ENCODE assay signal across 9 mouse cellular contexts in genomic region chr16:18406293-18406692, GRCm38 (mm10). TPM values are rescaled to one million over a fixed set of nuclear protein-coding genes. Genes with fewer than 3 reads are reported as not detected.
A peak's percentile ranks its signal among the peaks of the same experiment; 100 is the strongest.
DNase-seq lines count a peak whose midpoint lies in the region; ATAC-seq lines count a peak whose summit lies in the region.
"Had no signal": no experiment of that assay in that cellular context is flagged by ENCODE, and none has a peak within 500 bp of the region (broad histone marks: within the 10 kb centered on the region; RNA-seq: fewer than 3 reads in every experiment).

No protein-coding gene starts in this region.

- WGBS in forebrain, embryonic 13.5 days, result 12% methylated on average over 2 of the region's 2 CpGs
- WGBS in hindbrain, embryonic 16.5 days, result 0% methylated on average over 2 of the region's 2 CpGs
- WGBS in liver, embryonic 11.5 days, result 12% methylated on average over 2 of the region's 2 CpGs
- 9% methylated on average over 2 of the region's 2 CpGs for WGBS in midbrain, embryonic 16.5 days

- H3K9ac ChIP-seq in forebrain, embryonic 13.5 days, result no peak overlapping the region
- no peak overlapping the region for H3K9ac ChIP-seq in hindbrain, embryonic 16.5 days (ENCODE audit: low read depth, low read length)
- no peak overlapping the region for H3K9ac ChIP-seq in liver, embryonic 11.5 days (ENCODE audit: low read depth, low read length)
- no peak overlapping the region for H3K9ac ChIP-seq in midbrain, embryonic 16.5 days (ENCODE audit: low read depth, low read length)
- H3K9ac ChIP-seq: embryonic facial prominence, embryonic 15.5 days had no signal

- H3K4me3 ChIP-seq in forebrain, embryonic 13.5 days, result no peak overlapping the region
- H3K4me3 ChIP-seq in hindbrain, embryonic 16.5 days (ENCODE audit: low read length), result no peak overlapping the region
- H3K4me3 ChIP-seq in liver, embryonic 11.5 days (ENCODE audit: low read depth, low read length), result no peak overlapping the region
- no peak overlapping the region for H3K4me3 ChIP-seq in midbrain, embryonic 16.5 days (ENCODE audit: low read depth, low read length)
- H3K4me3 ChIP-seq: embryonic facial prominence, embryonic 15.5 days had no signal

- no peaks in the 10 kb centered on the region for H3K9me3 ChIP-seq in forebrain, embryonic 13.5 days (replicated peaks)
- no peaks in the 10 kb centered on the region for H3K9me3 ChIP-seq in hindbrain, embryonic 16.5 days (ENCODE audit: control insufficient read depth, low read length)
- H3K9me3 ChIP-seq in liver, embryonic 11.5 days (ENCODE audit: control insufficient read depth, low read length), result no peaks in the 10 kb centered on the region
- no peaks in the 10 kb centered on the region for H3K9me3 ChIP-seq in midbrain, embryonic 16.5 days (replicated peaks; ENCODE audit: control insufficient read depth, low read length, poor library complexity, severe bottlenecking)
- H3K9me3 ChIP-seq: embryonic facial prominence, embryonic 15.5 days had no signal

- no peak overlapping the region for H3K27ac ChIP-seq in forebrain, embryonic 13.5 days
- no peak overlapping the region for H3K27ac ChIP-seq in hindbrain, embryonic 16.5 days (ENCODE audit: low read depth, low read length)
- H3K27ac ChIP-seq in liver, embryonic 11.5 days (ENCODE audit: low read depth, low read length), result no peak overlapping the region
- peak overlapping the region; percentile 56; the same call in 1 of the 2 replicates for H3K27ac ChIP-seq in midbrain, embryonic 16.5 days (ENCODE audit: low read length)

- H3K4me2 ChIP-seq in forebrain, embryonic 13.5 days, result no peak overlapping the region
- no peak overlapping the region for H3K4me2 ChIP-seq in hindbrain, embryonic 16.5 days (ENCODE audit: low read length)
- no peak overlapping the region for H3K4me2 ChIP-seq in liver, embryonic 11.5 days
- no peak overlapping the region for H3K4me2 ChIP-seq in midbrain, embryonic 16.5 days (ENCODE audit: low read length)
- H3K4me2 ChIP-seq: embryonic facial prominence, embryonic 15.5 days had no signal

- H3K4me1 ChIP-seq in forebrain, embryonic 13.5 days, result peaks cover 34% of the 10 kb centered on the region
- peaks cover 18% of the 10 kb centered on the region for H3K4me1 ChIP-seq in hindbrain, embryonic 16.5 days (ENCODE audit: control insufficient read depth, insufficient read depth, low read depth, low read length)
- peaks cover 11% of the 10 kb centered on the region for H3K4me1 ChIP-seq in liver, embryonic 11.5 days (replicated peaks; ENCODE audit: control insufficient read depth, insufficient read depth, low read length)
- peaks cover 10% of the 10 kb centered on the region for H3K4me1 ChIP-seq in midbrain, embryonic 16.5 days (ENCODE audit: control insufficient read depth, insufficient read depth, low read length)

- peak; percentile 60 for ATAC-seq in forebrain, embryonic 13.5 days
- ATAC-seq in hindbrain, embryonic 16.5 days, result peak; percentile 41; the same call in 1 of the 2 replicates
- ATAC-seq in liver, embryonic 11.5 days (replicated peaks; ENCODE audit: low FRiP score), result peak; percentile 79
- peak; percentile 22; the same call in 1 of the 2 replicates for ATAC-seq in midbrain, embryonic 16.5 days
- ATAC-seq in activated CD4-positive, CD25-positive, alpha-beta regulatory T cell, adult 4 months, result no peak

- peaks cover 86% of the 10 kb centered on the region for H3K36me3 ChIP-seq in forebrain, embryonic 13.5 days (ENCODE audit: poor library complexity, severe bottlenecking)
- peaks cover 47% of the 10 kb centered on the region for H3K36me3 ChIP-seq in hindbrain, embryonic 16.5 days (ENCODE audit: control insufficient read depth, insufficient read depth, low read length)
- H3K36me3 ChIP-seq in liver, embryonic 11.5 days (ENCODE audit: control insufficient read depth, insufficient read depth, low read length), result peaks cover 35% of the 10 kb centered on the region
- peaks cover 38% of the 10 kb centered on the region for H3K36me3 ChIP-seq in midbrain, embryonic 16.5 days (ENCODE audit: control insufficient read depth, insufficient read depth, low read length)

- H3K27me3 ChIP-seq in forebrain, embryonic 13.5 days, result no peaks in the 10 kb centered on the region
- H3K27me3 ChIP-seq in hindbrain, embryonic 16.5 days (replicated peaks; ENCODE audit: control insufficient read depth, insufficient read depth, low read length), result no peaks in the 10 kb centered on the region
- no peaks in the 10 kb centered on the region for H3K27me3 ChIP-seq in liver, embryonic 11.5 days (replicated peaks; ENCODE audit: control insufficient read depth, insufficient read depth, low read length)
- H3K27me3 ChIP-seq in midbrain, embryonic 16.5 days (ENCODE audit: control insufficient read depth, insufficient read depth, low read depth, low read length), result no peaks in the 10 kb centered on the region
- H3K27me3 ChIP-seq: embryonic facial prominence, embryonic 15.5 days had no signal

- DNase-seq in ovary, postnatal 36 days (ENCODE audit: low spot score), result peak; percentile 53
- no peak for DNase-seq in ovary, adult 18-20 months (ENCODE audit: low spot score)
- peak; percentile 24 for DNase-seq in T-cell, adult 2 months (ENCODE audit: low spot score)
- DNase-seq in liver, embryonic 11.5 days (ENCODE audit: low spot score), result no peak

RNA-seq across cellular contexts. Expression of gene Txnrd2, which starts 19.9 kb away (rescaled TPM):
- polyA plus RNA-seq in forebrain, embryonic 13.5 days (2015; fragmentation: Nextera tagmentation; extraction: Ambion mirVana), result 23.4 and 25.1 TPM in 2 replicates
- polyA plus RNA-seq in hindbrain, embryonic 16.5 days (2015; fragmentation: Nextera tagmentation; extraction: Ambion mirVana), result 37.5 and 40.6 TPM in 2 replicates
- polyA plus RNA-seq in liver, embryonic 11.5 days (2014; fragmentation: Nextera tagmentation; extraction: Ambion mirVana), result 83.7 and 91.8 TPM in 2 replicates
- polyA plus RNA-seq in midbrain, embryonic 16.5 days (2015; fragmentation: Nextera tagmentation; extraction: Ambion mirVana), result 36.6 and 37.0 TPM in 2 replicates
- 10 to 100 TPM; 16.2 to 21.6 TPM for polyA plus RNA-seq in activated CD4-positive, CD25-positive, alpha-beta regulatory T cell, adult 4 months (2017; shearing (Covaris generic))

RNA-seq across cellular contexts. Expression of gene Comt, which starts 20.4 kb away (rescaled TPM):
- polyA plus RNA-seq in forebrain, embryonic 13.5 days (2015; fragmentation: Nextera tagmentation; extraction: Ambion mirVana), result 64.0 and 70.1 TPM in 2 replicates
- polyA plus RNA-seq in hindbrain, embryonic 16.5 days (2015; fragmentation: Nextera tagmentation; extraction: Ambion mirVana), result 119 and 123 TPM in 2 replicates
- 140 and 141 TPM in 2 replicates for polyA plus RNA-seq in liver, embryonic 11.5 days (2014; fragmentation: Nextera tagmentation; extraction: Ambion mirVana)
- 96.6 and 112 TPM in 2 replicates for polyA plus RNA-seq in midbrain, embryonic 16.5 days (2015; fragmentation: Nextera tagmentation; extraction: Ambion mirVana)
- polyA plus RNA-seq in activated CD4-positive, CD25-positive, alpha-beta regulatory T cell, adult 4 months (2017; shearing (Covaris generic)), result 10 to 100 TPM; 45.6 to 60.6 TPM

RNA-seq across cellular contexts. Expression of gene Arvcf, which starts 58.3 kb away (rescaled TPM):
- polyA plus RNA-seq in forebrain, embryonic 13.5 days (2015; fragmentation: Nextera tagmentation; extraction: Ambion mirVana), result 77.2 and 95.0 TPM in 2 replicates
- polyA plus RNA-seq in hindbrain, embryonic 16.5 days (2015; fragmentation: Nextera tagmentation; extraction: Ambion mirVana), result 68.3 and 80.3 TPM in 2 replicates
- polyA plus RNA-seq in liver, embryonic 11.5 days (2014; fragmentation: Nextera tagmentation; extraction: Ambion mirVana), result 13.8 and 15.5 TPM in 2 replicates
- 77.1 and 80.2 TPM in 2 replicates for polyA plus RNA-seq in midbrain, embryonic 16.5 days (2015; fragmentation: Nextera tagmentation; extraction: Ambion mirVana)
- under 1 TPM; 0.51 to 0.93 TPM for polyA plus RNA-seq in activated CD4-positive, CD25-positive, alpha-beta regulatory T cell, adult 4 months (2017; shearing (Covaris generic))

RNA-seq across cellular contexts. Expression of gene Tango2, which starts 58.4 kb away (rescaled TPM):
- polyA plus RNA-seq in forebrain, embryonic 13.5 days (2015; fragmentation: Nextera tagmentation; extraction: Ambion mirVana), result 59.2 and 63.2 TPM in 2 replicates
- polyA plus RNA-seq in hindbrain, embryonic 16.5 days (2015; fragmentation: Nextera tagmentation; extraction: Ambion mirVana), result 101 and 112 TPM in 2 replicates
- polyA plus RNA-seq in liver, embryonic 11.5 days (2014; fragmentation: Nextera tagmentation; extraction: Ambion mirVana), result 104 and 109 TPM in 2 replicates
- polyA plus RNA-seq in midbrain, embryonic 16.5 days (2015; fragmentation: Nextera tagmentation; extraction: Ambion mirVana), result 78.7 and 82.5 TPM in 2 replicates
- polyA plus RNA-seq in activated CD4-positive, CD25-positive, alpha-beta regulatory T cell, adult 4 months (2017; shearing (Covaris generic)), result 10 to 100 TPM; 55.4 to 58.0 TPM

Comparison
In these comparisons a context has a peak if more than half of its experiments do, and no peak if none do; other contexts are left out.
1. DNase-seq: peak in ovary, postnatal 36 days (single experiment) and T-cell, adult 2 months (single experiment); none in ovary, adult 18-20 months (single experiment) and liver, embryonic 11.5 days (single experiment).